Mouse (Mus musculus) kidney, adult 2 months (tissue): Measurements from ENCODE around the gene Sptssb.

Experiments
- CTCF ChIP-seq: fragments of 200-500 bp; conservative IDR thresholded peaks from 2 replicates; pipeline ENCODE4 v1.5.1; 2011; ENCODE audit warnings: low read depth, mild to moderate bottlenecking, control low read depth, low read length, moderate library complexity, mixed read lengths; ENCODE audit not compliant: insufficient read depth, insufficient read length
- POLR2A ChIP-seq: fragments of 200-500 bp; IDR thresholded peaks from one replicate; pipeline ENCODE4 v1.6.1; 2011; ENCODE audit warnings: low read depth, low read length, control low read depth

DNA sequence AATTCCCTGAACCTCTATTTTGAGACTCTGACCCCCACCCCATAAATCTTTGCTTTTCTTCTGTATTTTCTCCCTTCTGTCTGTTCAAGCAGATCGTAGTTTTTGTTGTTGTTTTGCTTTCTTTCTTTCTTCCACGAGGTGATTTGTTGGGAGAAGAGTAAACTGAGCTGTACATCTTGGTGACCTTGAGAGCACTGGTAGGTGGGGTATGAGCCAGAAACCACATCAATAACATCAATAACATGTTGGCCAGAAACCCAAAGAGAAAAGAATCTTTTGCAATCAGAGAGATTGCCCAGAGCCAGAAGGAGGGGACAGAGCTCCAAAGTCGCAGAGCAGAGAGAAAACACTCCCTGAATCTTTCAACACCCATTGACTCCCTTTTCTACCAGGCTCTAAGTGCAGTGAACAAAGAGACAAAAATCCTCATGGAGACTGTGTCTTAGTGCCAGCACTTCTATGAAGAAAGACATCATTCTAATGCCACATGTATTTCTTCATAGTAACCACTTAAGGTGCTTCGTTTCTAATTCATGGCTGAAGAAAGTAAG is 80.4 kb downstream of the Sptssb start:
- no peak for TF ChIP-seq CTCF
- no peak for TF ChIP-seq POLR2A
